Mouse (Mus musculus) C2C12 (cell line): ENCODE data around the gene D430041D05Rik.

Source experiments
- CTCF ChIP-seq: IDR thresholded peaks from one replicate; pipeline ENCODE4 v1.5.1; 2011; ENCODE audit not compliant: control insufficient read depth, insufficient read depth, insufficient read length
- USF1 ChIP-seq: IDR thresholded peaks from one replicate; pipeline ENCODE4 v1.6.1; 2011; ENCODE audit warnings: low read depth, mild to moderate bottlenecking, control low read depth, moderate library complexity

GRCm38 (mm10) chr2:104163978-104164487 lies 246.8 kb downstream of the D430041D05Rik start:
- TF ChIP-seq CTCF (no peak), USF1 (no peak)
